Mouse (Mus musculus): ENCODE measurements around the gene Prdm10. TPM values are rescaled to one million over a fixed set of nuclear protein-coding genes. Genes with fewer than 3 reads are reported as not detected.

Gene Prdm10
- polyA plus RNA-seq, 1 experiment, result 0.84 TPM

GRCm38 (mm10) chr9:31298751-31299150 lies 18.4 kb downstream of the Prdm10 start:
- Histone ChIP-seq H3K36me3 (replicated peaks; ENCODE audit: low read length) (no peaks in the 10 kb centered on the region), H3K4me1 (peaks cover 18% of the 10 kb centered on the region), H3K9me3 (no peaks in the 10 kb centered on the region), H3K4me3 (replicated peaks) (no peak overlapping the region), H3K27me3 (replicated peaks) (peaks cover 34% of the 10 kb centered on the region)
- TF ChIP-seq GATA1 (IDR thresholded peaks at IDR 0.05; ENCODE audit: borderline replicate concordance, low read length) (no peak), FLI1 (IDR thresholded peaks at IDR 0.05; ENCODE audit: low read length) (no peak)

- H3K36me3 ChIP-seq (replicated peaks; ENCODE audit: low read length), result no peaks in the 10 kb centered on the region
Observed at GRCm38 (mm10) chr9:31300525-31300924, 20.2 kb downstream of the Prdm10 start.

GRCm38 (mm10) chr9:31301107-31301506 lies 20.8 kb downstream of the Prdm10 start:
- Histone ChIP-seq H3K27me3 (replicated peaks) (peaks cover 47% of the 10 kb centered on the region), H3K4me3 (replicated peaks) (no peak overlapping the region), H3K4me1 (peaks cover 32% of the 10 kb centered on the region), H3K9me3 (no peaks in the 10 kb centered on the region), H3K36me3 (replicated peaks; ENCODE audit: low read length) (no peaks in the 10 kb centered on the region)
- no peak for TF ChIP-seq GATA1 (IDR thresholded peaks at IDR 0.05; ENCODE audit: borderline replicate concordance, low read length)
- TF ChIP-seq FLI1 (IDR thresholded peaks at IDR 0.05; ENCODE audit: low read length), result no peak

More at GRCm38 (mm10) chr9:31300525-31300924, 20.2 kb downstream of the Prdm10 start:
- Histone ChIP-seq H3K9me3 (no peaks in the 10 kb centered on the region), H3K27me3 (replicated peaks) (peaks cover 41% of the 10 kb centered on the region), H3K4me1 (peaks cover 32% of the 10 kb centered on the region), H3K4me3 (replicated peaks) (no peak overlapping the region)
- TF ChIP-seq GATA1 (IDR thresholded peaks at IDR 0.05; ENCODE audit: borderline replicate concordance, low read length) (no peak), FLI1 (IDR thresholded peaks at IDR 0.05; ENCODE audit: low read length) (no peak)

DNA sequence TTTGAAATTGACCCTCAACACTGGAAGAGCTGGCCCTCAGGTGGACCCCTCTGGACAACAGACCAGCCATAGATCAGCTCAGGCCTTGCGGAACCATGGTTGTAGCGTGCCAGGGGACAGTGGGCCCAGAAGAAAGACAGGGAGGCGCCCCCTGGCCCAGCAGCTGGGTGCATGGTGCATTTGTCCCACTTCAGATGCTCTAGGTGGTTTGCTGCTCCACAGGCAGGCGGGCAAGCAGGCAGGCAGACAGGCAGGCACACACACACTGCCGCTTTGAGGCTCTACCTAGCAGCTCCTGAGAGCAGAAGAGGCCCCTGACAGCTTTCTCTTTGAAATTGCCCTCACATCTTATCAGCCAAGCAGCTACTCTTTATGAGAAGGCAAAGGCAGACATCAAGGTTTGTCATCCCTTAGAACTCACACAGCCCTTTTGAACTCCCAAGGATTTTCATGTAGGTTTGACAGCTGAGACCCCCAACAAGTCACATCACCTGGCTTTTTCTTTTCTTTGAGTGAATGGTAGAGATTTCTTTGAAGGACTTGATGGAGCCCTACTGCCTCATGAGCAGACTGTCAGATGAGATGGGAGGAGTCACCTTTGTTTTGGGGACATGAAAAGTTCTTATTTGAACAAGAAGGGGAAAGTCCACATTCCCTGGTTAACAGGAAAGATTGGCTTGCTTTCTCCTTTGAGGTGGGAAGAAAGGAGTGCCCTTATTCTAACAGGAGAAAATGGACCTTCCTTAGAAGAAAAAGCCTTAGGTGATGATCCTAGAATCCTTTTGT lies 21.4 kb downstream of the Prdm10 start:
- TF ChIP-seq GATA1 (IDR thresholded peaks at IDR 0.05; ENCODE audit: borderline replicate concordance, low read length) (no peak), FLI1 (IDR thresholded peaks at IDR 0.05; ENCODE audit: low read length) (no peak)
- H3K36me3 ChIP-seq (replicated peaks; ENCODE audit: low read length), result no peaks in the 10 kb centered on the region
- H3K27me3 ChIP-seq (replicated peaks), result peaks cover 46% of the 10 kb centered on the region
- peaks cover 32% of the 10 kb centered on the region for H3K4me1 ChIP-seq
- no peak overlapping the region for H3K4me3 ChIP-seq (replicated peaks)
- 0 out of 2 replicates have a peak, but pooled peaks cover 2% of the 10 kb centered on the region for H3K9me3 ChIP-seq

DNA sequence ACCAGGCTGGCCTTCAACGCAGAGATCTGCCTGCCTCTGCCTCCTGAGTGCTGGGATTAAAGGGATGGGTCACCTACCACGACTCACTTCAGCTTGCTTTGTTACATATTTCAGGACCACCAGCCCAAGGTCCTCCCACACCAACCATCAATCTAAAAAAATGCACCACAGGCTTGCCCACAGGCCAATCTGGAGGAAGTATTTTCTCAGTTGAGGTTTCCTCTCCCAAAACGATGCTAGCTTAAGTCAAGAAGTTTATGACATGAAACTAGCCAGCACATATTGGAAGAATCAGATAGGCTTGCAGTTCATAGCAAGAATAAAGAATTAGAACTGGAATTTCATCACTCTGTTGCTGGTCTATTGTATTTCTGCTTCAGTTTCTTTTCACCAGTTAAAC lies 24.0 kb downstream of the Prdm10 start:
- Histone ChIP-seq H3K4me3 (replicated peaks) (no peak overlapping the region), H3K36me3 (replicated peaks; ENCODE audit: low read length) (no peaks in the 10 kb centered on the region), H3K9me3 (0 out of 2 replicates have a peak, but pooled peaks cover 2% of the 10 kb centered on the region), H3K27me3 (replicated peaks) (peaks cover 54% of the 10 kb centered on the region), H3K4me1 (peaks cover 32% of the 10 kb centered on the region)
- no peak for TF ChIP-seq GATA1 (IDR thresholded peaks at IDR 0.05; ENCODE audit: borderline replicate concordance, low read length)
- TF ChIP-seq FLI1 (IDR thresholded peaks at IDR 0.05; ENCODE audit: low read length), result no peak

DNA sequence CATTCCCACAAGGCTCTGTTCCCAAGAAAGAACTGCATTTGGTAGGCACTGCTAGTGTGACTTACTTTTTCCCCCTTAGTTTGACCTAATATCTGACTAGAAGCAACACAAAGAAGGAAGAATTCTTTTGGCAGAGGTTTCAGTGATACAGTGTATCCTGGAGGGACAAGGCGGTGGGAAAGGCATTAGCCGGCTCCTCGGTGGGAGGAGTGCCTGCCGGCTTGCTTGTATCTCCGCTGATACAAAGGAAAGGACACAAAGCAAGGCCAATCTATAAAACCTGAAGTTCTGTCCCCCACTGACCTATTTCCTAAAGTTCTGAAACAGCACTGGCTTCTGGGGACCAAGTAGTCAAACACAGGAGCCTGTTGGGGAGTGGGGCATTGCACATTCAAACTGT lies 24.8 kb downstream of the Prdm10 start:
- TF ChIP-seq GATA1 (IDR thresholded peaks at IDR 0.05; ENCODE audit: borderline replicate concordance, low read length) (no peak), FLI1 (IDR thresholded peaks at IDR 0.05; ENCODE audit: low read length) (no peak)
- H3K9me3 ChIP-seq, result 0 out of 2 replicates have a peak, but pooled peaks cover 2% of the 10 kb centered on the region

GRCm38 (mm10) chr9:31305807-31306206 lies 25.5 kb downstream of the Prdm10 start:
- Histone ChIP-seq H3K9me3 (0 out of 2 replicates have a peak, but pooled peaks cover 2% of the 10 kb centered on the region), H3K27me3 (replicated peaks) (peaks cover 54% of the 10 kb centered on the region), H3K36me3 (replicated peaks; ENCODE audit: low read length) (no peaks in the 10 kb centered on the region), H3K4me1 (peaks cover 25% of the 10 kb centered on the region), H3K4me3 (replicated peaks) (no peak overlapping the region)
- TF ChIP-seq FLI1 (IDR thresholded peaks at IDR 0.05; ENCODE audit: low read length) (no peak), GATA1 (IDR thresholded peaks at IDR 0.05; ENCODE audit: borderline replicate concordance, low read length) (no peak)

More for the DNA sequence above, 24.8 kb downstream of the Prdm10 start:
- peaks cover 54% of the 10 kb centered on the region for H3K27me3 ChIP-seq (replicated peaks)
- no peak overlapping the region for H3K4me3 ChIP-seq (replicated peaks)
- peaks cover 32% of the 10 kb centered on the region for H3K4me1 ChIP-seq
- no peaks in the 10 kb centered on the region for H3K36me3 ChIP-seq (replicated peaks; ENCODE audit: low read length)

DNA sequence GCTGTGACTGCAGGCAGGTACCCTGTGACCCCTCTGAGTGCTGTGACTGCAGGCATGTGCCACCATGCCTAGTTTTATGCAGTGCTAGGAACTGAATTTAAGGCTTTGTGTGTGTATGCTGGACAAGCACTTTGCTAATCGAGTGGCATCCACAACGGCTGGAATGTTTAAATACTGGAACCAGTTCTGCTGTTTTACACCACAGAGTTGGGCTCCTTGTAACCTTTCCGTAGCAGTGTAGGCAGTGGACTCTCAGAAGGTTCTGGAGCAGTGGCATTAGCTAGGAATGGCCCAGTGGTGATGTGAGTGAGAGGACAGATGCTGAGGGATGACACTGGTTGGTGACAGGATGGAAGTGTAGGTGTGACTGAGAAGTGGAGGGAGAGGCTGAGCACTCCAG lies 26.9 kb downstream of the Prdm10 start:
- TF ChIP-seq GATA1 (IDR thresholded peaks at IDR 0.05; ENCODE audit: borderline replicate concordance, low read length), result no peak
- no peak for TF ChIP-seq FLI1 (IDR thresholded peaks at IDR 0.05; ENCODE audit: low read length)

GRCm38 (mm10) chr9:31309041-31309440 lies 28.7 kb downstream of the Prdm10 start:
- Histone ChIP-seq H3K27me3 (replicated peaks) (peaks cover 35% of the 10 kb centered on the region), H3K4me3 (replicated peaks) (no peak overlapping the region), H3K36me3 (replicated peaks; ENCODE audit: low read length) (peaks cover 3% of the 10 kb centered on the region), H3K9me3 (peaks cover 10% of the 10 kb centered on the region), H3K4me1 (peaks cover 14% of the 10 kb centered on the region)
- no peak for TF ChIP-seq GATA1 (IDR thresholded peaks at IDR 0.05; ENCODE audit: borderline replicate concordance, low read length)
- no peak for TF ChIP-seq FLI1 (IDR thresholded peaks at IDR 0.05; ENCODE audit: low read length)

More for the DNA sequence above, 26.9 kb downstream of the Prdm10 start:
- no peak overlapping the region for H3K4me3 ChIP-seq (replicated peaks)
- no peaks in the 10 kb centered on the region for H3K36me3 ChIP-seq (replicated peaks; ENCODE audit: low read length)
- H3K9me3 ChIP-seq, result peaks cover 7% of the 10 kb centered on the region
- H3K4me1 ChIP-seq, result peaks cover 15% of the 10 kb centered on the region
- peaks cover 43% of the 10 kb centered on the region for H3K27me3 ChIP-seq (replicated peaks)

DNA sequence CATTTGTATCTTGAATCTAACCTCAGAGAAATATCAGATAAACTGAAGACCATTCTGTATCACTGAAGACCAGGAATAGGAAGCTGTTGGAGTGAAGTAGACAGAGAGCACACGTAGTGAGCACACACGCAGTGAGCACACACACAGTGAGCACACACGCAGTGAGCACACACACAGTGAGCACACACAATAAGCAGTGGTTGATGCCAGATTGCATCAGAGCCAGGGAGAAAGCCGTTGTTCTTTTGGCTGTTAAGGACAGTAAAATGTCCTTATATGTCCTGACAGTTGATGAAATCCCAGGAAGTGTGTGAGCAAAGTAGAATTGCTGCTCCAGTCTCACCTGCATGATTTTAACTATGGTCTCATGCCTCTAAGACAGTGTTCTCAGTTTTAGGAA lies 30.3 kb downstream of the Prdm10 start:
- Histone ChIP-seq H3K36me3 (replicated peaks; ENCODE audit: low read length) (peaks cover 3% of the 10 kb centered on the region), H3K4me3 (replicated peaks) (no peak overlapping the region), H3K9me3 (peaks cover 10% of the 10 kb centered on the region), H3K27me3 (replicated peaks) (peaks cover 26% of the 10 kb centered on the region), H3K4me1 (0 out of 2 replicates have a peak, but pooled peaks cover 3% of the 10 kb centered on the region)
- TF ChIP-seq GATA1 (IDR thresholded peaks at IDR 0.05; ENCODE audit: borderline replicate concordance, low read length) (no peak), FLI1 (IDR thresholded peaks at IDR 0.05; ENCODE audit: low read length) (no peak)

Data from megakaryocyte, embryonic 14.5 days (primary cell).